Mouse (Mus musculus): ENCODE data around the gene Prrt3. TPM values are rescaled to one million over a fixed set of nuclear protein-coding genes. Genes with fewer than 3 reads are reported as not detected.
A peak's percentile ranks its signal among the peaks of the same experiment; 100 is the strongest.

Gene Prrt3
- polyA plus RNA-seq, 1 experiment from 2014 or later = 0.27 TPM

GRCm38 (mm10) chr6:113469021-113469420 lies 32.7 kb downstream of the Prrt3 start:
- peak overlapping the region; percentile 80 for H3K4me2 ChIP-seq
- H3K9ac ChIP-seq (ENCODE audit: low read depth, low read length) = peak overlapping the region; percentile 52; the same call in 1 of the 2 replicates
- H3K36me3 ChIP-seq (ENCODE audit: control insufficient read depth, insufficient read depth, low read length) = no peaks in the 10 kb centered on the region
- no peak overlapping the region for H3K27ac ChIP-seq (ENCODE audit: low read depth, low read length)
- H3K4me1 ChIP-seq (ENCODE audit: control insufficient read depth, insufficient read depth, low read length) = peaks cover 17% of the 10 kb centered on the region
- H3K27me3 ChIP-seq (ENCODE audit: control insufficient read depth, insufficient read depth, low read length) = peaks cover 26% of the 10 kb centered on the region
- 7% methylated on average over 9 of the region's 9 CpGs for WGBS (ENCODE audit: insufficient replicate concordance)
- ATAC-seq (replicated peaks; ENCODE audit: insufficient number of reproducible peaks, low FRiP score, low TSS enrichment) = no peak
- H3K4me3 ChIP-seq (ENCODE audit: low read depth, low read length) = peak overlapping the region; percentile 34
- no peaks in the 10 kb centered on the region for H3K9me3 ChIP-seq (replicated peaks; ENCODE audit: control insufficient read depth, low read length)

- Histone ChIP-seq H3K27me3 (ENCODE audit: control insufficient read depth, insufficient read depth, low read length) (peaks cover 29% of the 10 kb centered on the region), H3K27ac (ENCODE audit: low read depth, low read length) (no peak overlapping the region), H3K9me3 (replicated peaks; ENCODE audit: control insufficient read depth, low read length) (no peaks in the 10 kb centered on the region), H3K4me3 (ENCODE audit: low read depth, low read length) (no peak overlapping the region), H3K4me2 (no peak overlapping the region), H3K36me3 (ENCODE audit: control insufficient read depth, insufficient read depth, low read length) (no peaks in the 10 kb centered on the region), H3K9ac (ENCODE audit: low read depth, low read length) (no peak overlapping the region), H3K4me1 (ENCODE audit: control insufficient read depth, insufficient read depth, low read length) (peaks cover 17% of the 10 kb centered on the region)
- 67% methylated on average over 3 of the region's 3 CpGs for WGBS (ENCODE audit: insufficient replicate concordance)
- no peak for ATAC-seq (replicated peaks; ENCODE audit: insufficient number of reproducible peaks, low FRiP score, low TSS enrichment)
Measured at GRCm38 (mm10) chr6:113468512-113468911, 33.2 kb downstream of the Prrt3 start.

- H3K36me3 ChIP-seq (ENCODE audit: control insufficient read depth, insufficient read depth, low read length) = no peaks in the 10 kb centered on the region
- no peak overlapping the region for H3K4me2 ChIP-seq
- no peak overlapping the region for H3K4me3 ChIP-seq (ENCODE audit: low read depth, low read length)
- H3K27ac ChIP-seq (ENCODE audit: low read depth, low read length) = no peak overlapping the region
- H3K9me3 ChIP-seq (replicated peaks; ENCODE audit: control insufficient read depth, low read length) = no peaks in the 10 kb centered on the region
- no peak overlapping the region for H3K9ac ChIP-seq (ENCODE audit: low read depth, low read length)
- ATAC-seq (replicated peaks; ENCODE audit: insufficient number of reproducible peaks, low FRiP score, low TSS enrichment) = no peak
- peaks cover 21% of the 10 kb centered on the region for H3K27me3 ChIP-seq (ENCODE audit: control insufficient read depth, insufficient read depth, low read length)
- 43% methylated on average over 5 of the region's 5 CpGs for WGBS (ENCODE audit: insufficient replicate concordance)
- H3K4me1 ChIP-seq (ENCODE audit: control insufficient read depth, insufficient read depth, low read length) = peaks cover 6% of the 10 kb centered on the region; the same call in 1 of the 2 replicates
Measured at GRCm38 (mm10) chr6:113465602-113466001, 36.1 kb downstream of the Prrt3 start.

GRCm38 (mm10) chr6:113464040-113464439 lies 37.7 kb downstream of the Prrt3 start:
- no peak overlapping the region for H3K9ac ChIP-seq (ENCODE audit: low read depth, low read length)
- H3K36me3 ChIP-seq (ENCODE audit: control insufficient read depth, insufficient read depth, low read length) = no peaks in the 10 kb centered on the region
- WGBS (ENCODE audit: insufficient replicate concordance) = 64% methylated on average over 7 of the region's 7 CpGs
- no peak for ATAC-seq (replicated peaks; ENCODE audit: insufficient number of reproducible peaks, low FRiP score, low TSS enrichment)
- no peak overlapping the region for H3K4me2 ChIP-seq
- no peaks in the 10 kb centered on the region for H3K9me3 ChIP-seq (replicated peaks; ENCODE audit: control insufficient read depth, low read length)
- H3K27me3 ChIP-seq (ENCODE audit: control insufficient read depth, insufficient read depth, low read length) = peaks cover 10% of the 10 kb centered on the region
- H3K4me3 ChIP-seq (ENCODE audit: low read depth, low read length) = no peak overlapping the region
- peaks cover under 1% of the 10 kb centered on the region; the same call in 1 of the 2 replicates for H3K4me1 ChIP-seq (ENCODE audit: control insufficient read depth, insufficient read depth, low read length)
- H3K27ac ChIP-seq (ENCODE audit: low read depth, low read length) = no peak overlapping the region

- H3K4me2 ChIP-seq = no peak overlapping the region
- H3K27me3 ChIP-seq (ENCODE audit: control insufficient read depth, insufficient read depth, low read length) = no peaks in the 10 kb centered on the region
- H3K36me3 ChIP-seq (ENCODE audit: control insufficient read depth, insufficient read depth, low read length) = no peaks in the 10 kb centered on the region
- H3K9ac ChIP-seq (ENCODE audit: low read depth, low read length) = no peak overlapping the region
- H3K4me3 ChIP-seq (ENCODE audit: low read depth, low read length) = no peak overlapping the region
- 47% methylated on average over 10 of the region's 10 CpGs for WGBS (ENCODE audit: insufficient replicate concordance)
- no peak for ATAC-seq (replicated peaks; ENCODE audit: insufficient number of reproducible peaks, low FRiP score, low TSS enrichment)
- H3K27ac ChIP-seq (ENCODE audit: low read depth, low read length) = no peak overlapping the region
- H3K9me3 ChIP-seq (replicated peaks; ENCODE audit: control insufficient read depth, low read length) = no peaks in the 10 kb centered on the region
- no peaks in the 10 kb centered on the region for H3K4me1 ChIP-seq (ENCODE audit: control insufficient read depth, insufficient read depth, low read length)
Measured at GRCm38 (mm10) chr6:113458635-113459034, 43.1 kb downstream of the Prrt3 start.

GRCm38 (mm10) chr6:113457952-113458534 lies 43.7 kb downstream of the Prrt3 start, which contains the start of gene Il17re:
Gene Il17re, plus strand, starts transcription at chr6:113458484.
- no peaks in the 10 kb centered on the region for H3K27me3 ChIP-seq (ENCODE audit: control insufficient read depth, insufficient read depth, low read length)
- H3K4me1 ChIP-seq (ENCODE audit: control insufficient read depth, insufficient read depth, low read length) = no peaks in the 10 kb centered on the region
- WGBS (ENCODE audit: insufficient replicate concordance) = 64% methylated on average over 10 of the region's 10 CpGs
- no peaks in the 10 kb centered on the region for H3K9me3 ChIP-seq (replicated peaks; ENCODE audit: control insufficient read depth, low read length)
- no peak for ATAC-seq (replicated peaks; ENCODE audit: insufficient number of reproducible peaks, low FRiP score, low TSS enrichment)
- no peak within 1 kb of the TSS for H3K4me3 ChIP-seq (ENCODE audit: low read depth, low read length)
- H3K4me2 ChIP-seq = no peak within 1 kb of the TSS
- no peak within 1 kb of the TSS for H3K9ac ChIP-seq (ENCODE audit: low read depth, low read length)
- H3K36me3 ChIP-seq (ENCODE audit: control insufficient read depth, insufficient read depth, low read length) = no peaks in the 10 kb centered on the region
- no peak within 1 kb of the TSS for H3K27ac ChIP-seq (ENCODE audit: low read depth, low read length)

- H3K9ac ChIP-seq (ENCODE audit: low read depth, low read length) = no peak overlapping the region
- no peak for ATAC-seq (replicated peaks; ENCODE audit: insufficient number of reproducible peaks, low FRiP score, low TSS enrichment)
- 35% methylated on average over 5 of the region's 5 CpGs for WGBS (ENCODE audit: insufficient replicate concordance)
Measured at GRCm38 (mm10) chr6:113455007-113455406, 46.7 kb downstream of the Prrt3 start.

GRCm38 (mm10) chr6:113451839-113452238 lies 49.9 kb downstream of the Prrt3 start:
- H3K27ac ChIP-seq (ENCODE audit: low read depth, low read length) = no peak overlapping the region
- no peaks in the 10 kb centered on the region for H3K9me3 ChIP-seq (replicated peaks; ENCODE audit: control insufficient read depth, low read length)
- no peaks in the 10 kb centered on the region for H3K27me3 ChIP-seq (ENCODE audit: control insufficient read depth, insufficient read depth, low read length)
- no peak for ATAC-seq (replicated peaks; ENCODE audit: insufficient number of reproducible peaks, low FRiP score, low TSS enrichment)
- H3K36me3 ChIP-seq (ENCODE audit: control insufficient read depth, insufficient read depth, low read length) = peaks cover 17% of the 10 kb centered on the region
- no peak overlapping the region for H3K9ac ChIP-seq (ENCODE audit: low read depth, low read length)
- no peak overlapping the region for H3K4me3 ChIP-seq (ENCODE audit: low read depth, low read length)
- WGBS (ENCODE audit: insufficient replicate concordance) = 80% methylated on average over 2 of the region's 2 CpGs
- H3K4me1 ChIP-seq (ENCODE audit: control insufficient read depth, insufficient read depth, low read length) = no peaks in the 10 kb centered on the region
- no peak overlapping the region for H3K4me2 ChIP-seq

More at GRCm38 (mm10) chr6:113455007-113455406, 46.7 kb downstream of the Prrt3 start:
- Histone ChIP-seq H3K36me3 (ENCODE audit: control insufficient read depth, insufficient read depth, low read length) (no peaks in the 10 kb centered on the region), H3K27me3 (ENCODE audit: control insufficient read depth, insufficient read depth, low read length) (no peaks in the 10 kb centered on the region), H3K9me3 (replicated peaks; ENCODE audit: control insufficient read depth, low read length) (no peaks in the 10 kb centered on the region), H3K27ac (ENCODE audit: low read depth, low read length) (no peak overlapping the region), H3K4me3 (ENCODE audit: low read depth, low read length) (no peak overlapping the region), H3K4me1 (ENCODE audit: control insufficient read depth, insufficient read depth, low read length) (no peaks in the 10 kb centered on the region), H3K4me2 (no peak overlapping the region)

- Histone ChIP-seq H3K27ac (ENCODE audit: low read depth, low read length) (no peak overlapping the region), H3K9ac (ENCODE audit: low read depth, low read length) (no peak overlapping the region), H3K9me3 (replicated peaks; ENCODE audit: control insufficient read depth, low read length) (no peaks in the 10 kb centered on the region), H3K4me2 (no peak overlapping the region), H3K4me1 (ENCODE audit: control insufficient read depth, insufficient read depth, low read length) (peaks cover 8% of the 10 kb centered on the region; the same call in 1 of the 2 replicates), H3K36me3 (ENCODE audit: control insufficient read depth, insufficient read depth, low read length) (peaks cover 17% of the 10 kb centered on the region), H3K27me3 (ENCODE audit: control insufficient read depth, insufficient read depth, low read length) (no peaks in the 10 kb centered on the region), H3K4me3 (ENCODE audit: low read depth, low read length) (no peak overlapping the region)
- ATAC-seq (replicated peaks; ENCODE audit: insufficient number of reproducible peaks, low FRiP score, low TSS enrichment) = no peak
- WGBS (ENCODE audit: insufficient replicate concordance) = 92% methylated on average over 4 of the region's 4 CpGs
Measured at GRCm38 (mm10) chr6:113447639-113448038, 54.1 kb downstream of the Prrt3 start.

Measured in heart, embryonic 11.5 days (tissue).